Mouse (Mus musculus) limb, embryonic 15.5 days (tissue): ENCODE results near the gene Commd1. TPM values are rescaled to one million over a fixed set of nuclear protein-coding genes. Genes with fewer than 3 reads are reported as not detected.

Experiments used
- ATAC-seq: fragments of 200-750 bp; cut with Nextera tagmentation; 2 replicates; pipeline ENCODE4 v1.8.0; 2017; ENCODE audit warnings: low read depth, moderate TSS enrichment; ENCODE audit not compliant: insufficient number of reproducible peaks, low FRiP score, low TSS enrichment
- H3K27ac ChIP-seq: fragments of 300-500 bp; sonication (generic); 2 replicates; pipeline ENCODE4 v1.5.1; 2015; ENCODE audit warnings: moderate library complexity, mild to moderate bottlenecking, inconsistent platforms
- H3K27me3 ChIP-seq: fragments of 300-500 bp; sonication (generic); 2 replicates; pipeline ENCODE4 v1.6.1; 2015; ENCODE audit warnings: inconsistent platforms
- H3K36me3 ChIP-seq: fragments of 300-500 bp; sonication (generic); 2 replicates; pipeline ENCODE4 v1.6.1; 2015; ENCODE audit warnings: inconsistent platforms
- H3K4me1 ChIP-seq: fragments of 300-500 bp; sonication (generic); 2 replicates; pipeline ENCODE4 v1.6.1; 2015; ENCODE audit warnings: inconsistent platforms
- H3K4me2 ChIP-seq: fragments of 300-500 bp; sonication (generic); 2 replicates; pipeline ENCODE4 v1.6.1; 2015; ENCODE audit warnings: mild to moderate bottlenecking, inconsistent platforms
- H3K4me3 ChIP-seq: fragments of 300-500 bp; sonication (generic); 2 replicates; pipeline ENCODE4 v1.5.1; 2015; ENCODE audit warnings: mild to moderate bottlenecking, inconsistent platforms
- H3K9ac ChIP-seq: fragments of 300-500 bp; sonication (generic); 2 replicates; pipeline ENCODE4 v1.6.1; 2015; ENCODE audit warnings: inconsistent platforms
- H3K9me3 ChIP-seq: fragments of 300-500 bp; sonication (generic); 2 replicates; pipeline ENCODE4 v1.6.1; 2016; ENCODE audit warnings: inconsistent platforms
- WGBS: fragments of 180-500 bp; shearing (Covaris S2); methylation state at CpG from one replicate; pipeline ENCODE4 v1.1.7; 2015; 5-methylcytosine and 5-hydroxymethylcytosine counted together
- polyA plus RNA-seq: library from polyadenylated mRNA; unstranded; fragments of >200 nt; fragmentation: Nextera tagmentation; extraction: Ambion mirVana; gene quantifications from 2 replicates; pipeline ENCODE4 v1.2.1, GENCODE M21; 2015

Gene Commd1
- polyA plus RNA-seq, 1 experiment from 2014 or later, result 348 TPM

- no peak overlapping the region for H3K4me2 ChIP-seq
- no peaks in the 10 kb centered on the region for H3K9me3 ChIP-seq
- H3K4me3 ChIP-seq, result no peak overlapping the region
- no peaks in the 10 kb centered on the region for H3K4me1 ChIP-seq
- WGBS, result 87% methylated on average over 2 of the region's 2 CpGs
- no peak overlapping the region for H3K27ac ChIP-seq
- no peak for ATAC-seq
- peaks cover 13% of the 10 kb centered on the region for H3K36me3 ChIP-seq
- H3K9ac ChIP-seq, result no peak overlapping the region
- H3K27me3 ChIP-seq, result no peaks in the 10 kb centered on the region
These were observed 79.3 kb downstream of the Commd1 start for GRCm38 (mm10) chr11:22902923-22903322.

- Histone ChIP-seq H3K4me3 (no peak overlapping the region), H3K27me3 (no peaks in the 10 kb centered on the region), H3K4me1 (no peaks in the 10 kb centered on the region), H3K9me3 (no peaks in the 10 kb centered on the region), H3K4me2 (no peak overlapping the region), H3K9ac (no peak overlapping the region), H3K27ac (no peak overlapping the region), H3K36me3 (peaks cover 13% of the 10 kb centered on the region)
- ATAC-seq, result no peak
- 77% methylated on average over 3 of the region's 3 CpGs for WGBS
These were observed 82.1 kb downstream of the Commd1 start for GRCm38 (mm10) chr11:22900041-22900440.

- Histone ChIP-seq H3K4me2 (no peak overlapping the region), H3K9me3 (no peaks in the 10 kb centered on the region), H3K27me3 (no peaks in the 10 kb centered on the region), H3K4me3 (no peak overlapping the region), H3K4me1 (no peaks in the 10 kb centered on the region), H3K36me3 (peaks cover 13% of the 10 kb centered on the region), H3K9ac (no peak overlapping the region), H3K27ac (no peak overlapping the region)
- no peak for ATAC-seq
- 91% methylated on average over 4 of the region's 4 CpGs for WGBS
These were observed 84.5 kb downstream of the Commd1 start for GRCm38 (mm10) chr11:22897642-22898041.

GRCm38 (mm10) chr11:22897127-22897526 is 85.1 kb downstream of the Commd1 start:
- no peak for ATAC-seq
- H3K36me3 ChIP-seq, result peaks cover 13% of the 10 kb centered on the region
- no peak overlapping the region for H3K9ac ChIP-seq
- no peak overlapping the region for H3K4me2 ChIP-seq
- H3K4me1 ChIP-seq, result no peaks in the 10 kb centered on the region
- H3K4me3 ChIP-seq, result no peak overlapping the region
- WGBS, result 85% methylated on average over 4 of the region's 4 CpGs
- H3K9me3 ChIP-seq, result no peaks in the 10 kb centered on the region
- no peak overlapping the region for H3K27ac ChIP-seq
- no peaks in the 10 kb centered on the region for H3K27me3 ChIP-seq

- no peaks in the 10 kb centered on the region for H3K4me1 ChIP-seq
- WGBS, result 41% methylated on average over 3 of the region's 3 CpGs
- no peak overlapping the region for H3K4me2 ChIP-seq
- H3K27ac ChIP-seq, result no peak overlapping the region
- H3K36me3 ChIP-seq, result no peaks in the 10 kb centered on the region
- no peaks in the 10 kb centered on the region for H3K9me3 ChIP-seq
- no peaks in the 10 kb centered on the region for H3K27me3 ChIP-seq
- no peak overlapping the region for H3K9ac ChIP-seq
- H3K4me3 ChIP-seq, result no peak overlapping the region
- no peak for ATAC-seq
These were observed 89.1 kb downstream of the Commd1 start for GRCm38 (mm10) chr11:22893075-22893474.

GRCm38 (mm10) chr11:22892466-22892865 is 89.7 kb downstream of the Commd1 start:
- 69% methylated on average over 6 of the region's 6 CpGs for WGBS
- no peak overlapping the region for H3K27ac ChIP-seq
- no peak overlapping the region for H3K4me3 ChIP-seq
- H3K27me3 ChIP-seq, result no peaks in the 10 kb centered on the region
- H3K4me2 ChIP-seq, result no peak overlapping the region
- ATAC-seq, result no peak
- no peaks in the 10 kb centered on the region for H3K9me3 ChIP-seq
- no peaks in the 10 kb centered on the region for H3K36me3 ChIP-seq
- H3K4me1 ChIP-seq, result no peaks in the 10 kb centered on the region
- H3K9ac ChIP-seq, result no peak overlapping the region

GRCm38 (mm10) chr11:22891876-22892275 is 90.3 kb downstream of the Commd1 start:
- Histone ChIP-seq H3K4me3 (no peak overlapping the region), H3K4me2 (no peak overlapping the region), H3K9ac (no peak overlapping the region), H3K9me3 (no peaks in the 10 kb centered on the region), H3K36me3 (no peaks in the 10 kb centered on the region), H3K4me1 (no peaks in the 10 kb centered on the region), H3K27ac (no peak overlapping the region), H3K27me3 (no peaks in the 10 kb centered on the region)
- WGBS, result 86% methylated on average over 7 of the region's 7 CpGs
- no peak for ATAC-seq

- no peak overlapping the region for H3K4me2 ChIP-seq
- H3K27ac ChIP-seq, result no peak overlapping the region
- ATAC-seq, result no peak
- H3K27me3 ChIP-seq, result no peaks in the 10 kb centered on the region
- H3K36me3 ChIP-seq, result no peaks in the 10 kb centered on the region
- H3K9ac ChIP-seq, result no peak overlapping the region
- no peak overlapping the region for H3K4me3 ChIP-seq
- no peaks in the 10 kb centered on the region for H3K4me1 ChIP-seq
- WGBS, result 56% methylated on average over 9 of the region's 9 CpGs
- no peaks in the 10 kb centered on the region for H3K9me3 ChIP-seq
These were observed 90.9 kb downstream of the Commd1 start for GRCm38 (mm10) chr11:22891242-22891641.

- Histone ChIP-seq H3K27me3 (no peaks in the 10 kb centered on the region), H3K9ac (no peak overlapping the region), H3K27ac (no peak overlapping the region), H3K4me2 (no peak overlapping the region), H3K4me1 (no peaks in the 10 kb centered on the region), H3K9me3 (no peaks in the 10 kb centered on the region), H3K36me3 (no peaks in the 10 kb centered on the region), H3K4me3 (no peak overlapping the region)
- 90% methylated on average over 3 of the region's 3 CpGs for WGBS
- ATAC-seq, result no peak
These were observed 93.0 kb downstream of the Commd1 start for GRCm38 (mm10) chr11:22889224-22889623.

- no peak for ATAC-seq
- Histone ChIP-seq H3K9ac (no peak overlapping the region), H3K27me3 (no peaks in the 10 kb centered on the region), H3K27ac (no peak overlapping the region), H3K4me1 (no peaks in the 10 kb centered on the region), H3K9me3 (no peaks in the 10 kb centered on the region), H3K36me3 (no peaks in the 10 kb centered on the region), H3K4me3 (no peak overlapping the region), H3K4me2 (no peak overlapping the region)
- WGBS, result 83% methylated on average over 4 of the region's 4 CpGs
These were observed 95.2 kb downstream of the Commd1 start for GRCm38 (mm10) chr11:22886991-22887390.

GRCm38 (mm10) chr11:22885350-22885749 is 96.8 kb downstream of the Commd1 start:
- H3K4me2 ChIP-seq, result no peak overlapping the region
- H3K27ac ChIP-seq, result no peak overlapping the region
- no peaks in the 10 kb centered on the region for H3K9me3 ChIP-seq
- H3K4me1 ChIP-seq, result no peaks in the 10 kb centered on the region
- no peaks in the 10 kb centered on the region for H3K27me3 ChIP-seq
- no peak overlapping the region for H3K9ac ChIP-seq
- 93% methylated on average over 1 of the region's 1 CpGs for WGBS
- no peak overlapping the region for H3K4me3 ChIP-seq
- no peaks in the 10 kb centered on the region for H3K36me3 ChIP-seq
- ATAC-seq, result no peak

- no peak overlapping the region for H3K27ac ChIP-seq
- no peaks in the 10 kb centered on the region for H3K36me3 ChIP-seq
- H3K9ac ChIP-seq, result no peak overlapping the region
- no peak for ATAC-seq
- no peak overlapping the region for H3K4me2 ChIP-seq
- no peak overlapping the region for H3K4me3 ChIP-seq
- no peaks in the 10 kb centered on the region for H3K9me3 ChIP-seq
- H3K27me3 ChIP-seq, result no peaks in the 10 kb centered on the region
- WGBS, result 73% methylated on average over 2 of the region's 2 CpGs
- no peaks in the 10 kb centered on the region for H3K4me1 ChIP-seq
These were observed 98.5 kb downstream of the Commd1 start for GRCm38 (mm10) chr11:22883676-22884075.

GRCm38 (mm10) chr11:22882926-22883325 is 99.3 kb downstream of the Commd1 start:
- H3K36me3 ChIP-seq, result no peaks in the 10 kb centered on the region
- no peak overlapping the region for H3K9ac ChIP-seq
- no peak overlapping the region for H3K4me2 ChIP-seq
- no peaks in the 10 kb centered on the region for H3K4me1 ChIP-seq
- H3K4me3 ChIP-seq, result no peak overlapping the region
- no peaks in the 10 kb centered on the region for H3K27me3 ChIP-seq
- H3K27ac ChIP-seq, result no peak overlapping the region
- no peak for ATAC-seq
- no peaks in the 10 kb centered on the region for H3K9me3 ChIP-seq
